Mouse (Mus musculus): Measurements from ENCODE around the gene Nudt3.

- TF ChIP-seq CTCF (IDR thresholded peaks at IDR 0.05; ENCODE audit: control insufficient read depth, insufficient read depth, insufficient replicate concordance, low read depth, low read length) (no peak), POLR2A (IDR thresholded peaks at IDR 0.05; ENCODE audit: control insufficient read depth, low read depth, low read length) (no peak)
These were observed 20.5 kb upstream of the Nudt3 start for GRCm38 (mm10) chr17:27643756-27644155.
